Mouse (Mus musculus): ENCODE measurements around the gene Pip5kl1. TPM values are rescaled to one million over a fixed set of nuclear protein-coding genes. Genes with fewer than 3 reads are reported as not detected.

Pip5kl1 gene
- total and polyA plus RNA-seq, 3 experiments, result 0.10 to 0.29 TPM; not detected in 1

Other genes with a start within 250 kb of the Pip5kl1 start
- 10 to 100 TPM; 54.0 to 94.0 TPM for gene Ciz1, start 222.5 kb upstream of the Pip5kl1 start, total RNA-seq (2021)
- gene Ciz1, start 222.5 kb upstream of the Pip5kl1 start, polyA plus RNA-seq (2012; rRNA removed), result 290 and 303 TPM in 2 replicates
- 10 to 100 TPM; 15.8 to 22.5 TPM for gene Dnm1, start 221.5 kb upstream of the Pip5kl1 start, total RNA-seq (2021)
- gene Dnm1, start 221.5 kb upstream of the Pip5kl1 start, polyA plus RNA-seq (2012; rRNA removed), result 114 and 144 TPM in 2 replicates
- 100 to 1,000 TPM; 152 to 167 TPM for gene 1110008P14Rik, start 192.9 kb upstream of the Pip5kl1 start, total RNA-seq (2021)
- 1,060 and 1,061 TPM in 2 replicates for gene 1110008P14Rik, start 192.9 kb upstream of the Pip5kl1 start, polyA plus RNA-seq (2012; rRNA removed)
- gene Lcn2, start 186.5 kb upstream of the Pip5kl1 start, total RNA-seq (2021), result 1 to 10 TPM; 2.2 to 2.8 TPM
- 0.45 and 2.1 TPM in 2 replicates for gene Lcn2, start 186.5 kb upstream of the Pip5kl1 start, polyA plus RNA-seq (2012; rRNA removed)
- 10 to 100 TPM; 55.3 to 69.6 TPM for gene Ptges2, start 178.9 kb upstream of the Pip5kl1 start, total RNA-seq (2021)
- 35.6 and 50.7 TPM in 2 replicates for gene Ptges2, start 178.9 kb upstream of the Pip5kl1 start, polyA plus RNA-seq (2012; rRNA removed)
- 1 to 10 TPM; 5.1 to 5.9 TPM for gene Naif1, start 124.3 kb upstream of the Pip5kl1 start, total RNA-seq (2021)
- gene Naif1, start 124.3 kb upstream of the Pip5kl1 start, polyA plus RNA-seq (2012; rRNA removed), result 6.1 and 6.6 TPM in 2 replicates
- 10 to 100 TPM; 34.0 to 79.5 TPM for gene Slc25a25, start 123.4 kb upstream of the Pip5kl1 start, total RNA-seq (2021)
- 35.2 and 36.8 TPM in 2 replicates for gene Slc25a25, start 123.4 kb upstream of the Pip5kl1 start, polyA plus RNA-seq (2012; rRNA removed)
- 10 to 100 TPM; 37.1 to 40.8 TPM for gene Fam102a, start 39.5 kb upstream of the Pip5kl1 start, total RNA-seq (2021)
- 40.2 and 43.1 TPM in 2 replicates for gene Fam102a, start 39.5 kb upstream of the Pip5kl1 start, polyA plus RNA-seq (2012; rRNA removed)
- 10 to 100 TPM; 52.7 to 67.4 TPM for gene Dpm2, start 3.9 kb upstream of the Pip5kl1 start, total RNA-seq (2021)
- 160 and 165 TPM in 2 replicates for gene Dpm2, start 3.9 kb upstream of the Pip5kl1 start, polyA plus RNA-seq (2012; rRNA removed)
- gene 9430097D07Rik, start 887 bp downstream of the Pip5kl1 start, total RNA-seq (2021), result not detected
- not detected in 2 replicates for gene 9430097D07Rik, start 887 bp downstream of the Pip5kl1 start, polyA plus RNA-seq (2012; rRNA removed)
- gene St6galnac4, start 12.3 kb downstream of the Pip5kl1 start, total RNA-seq (2021), result 10 to 100 TPM in 1 of 2 experiments, 1 to 10 TPM in 1; 5.6 to 14.5 TPM
- 15.4 and 18.5 TPM in 2 replicates for gene St6galnac4, start 12.3 kb downstream of the Pip5kl1 start, polyA plus RNA-seq (2012; rRNA removed)
- 10 to 100 TPM; 55.2 to 55.6 TPM for gene St6galnac6, start 24.9 kb downstream of the Pip5kl1 start, total RNA-seq (2021)
- 115 and 122 TPM in 2 replicates for gene St6galnac6, start 24.9 kb downstream of the Pip5kl1 start, polyA plus RNA-seq (2012; rRNA removed)
- gene Ak1, start 47.0 kb downstream of the Pip5kl1 start, total RNA-seq (2021), result 10 to 100 TPM; 40.6 to 59.0 TPM
- gene Ak1, start 47.0 kb downstream of the Pip5kl1 start, polyA plus RNA-seq (2012; rRNA removed), result 66.6 and 67.7 TPM in 2 replicates
- 100 to 1,000 TPM; 100 to 128 TPM for gene Eng, start 71.8 kb downstream of the Pip5kl1 start, total RNA-seq (2021)
- gene Eng, start 71.8 kb downstream of the Pip5kl1 start, polyA plus RNA-seq (2012; rRNA removed), result 266 and 281 TPM in 2 replicates
- 10 to 100 TPM in 1 of 2 experiments, 1 to 10 TPM in 1; 7.5 to 13.9 TPM for gene Fpgs, start 129.3 kb downstream of the Pip5kl1 start, total RNA-seq (2021)
- gene Fpgs, start 129.3 kb downstream of the Pip5kl1 start, polyA plus RNA-seq (2012; rRNA removed), result 45.7 and 48.2 TPM in 2 replicates
- 10 to 100 TPM; 69.7 to 74.7 TPM for gene Cdk9, start 138.3 kb downstream of the Pip5kl1 start, total RNA-seq (2021)
- gene Cdk9, start 138.3 kb downstream of the Pip5kl1 start, polyA plus RNA-seq (2012; rRNA removed), result 131 and 132 TPM in 2 replicates
- 10 to 100 TPM; 11.3 to 19.1 TPM for gene Sh2d3c, start 146.3 kb downstream of the Pip5kl1 start, total RNA-seq (2021)
- gene Sh2d3c, start 146.3 kb downstream of the Pip5kl1 start, polyA plus RNA-seq (2012; rRNA removed), result 47.0 and 50.8 TPM in 2 replicates
- not detected for gene 6330409D20Rik, start 166.2 kb downstream of the Pip5kl1 start, total RNA-seq (2021)
- not detected in 2 replicates for gene 6330409D20Rik, start 166.2 kb downstream of the Pip5kl1 start, polyA plus RNA-seq (2012; rRNA removed)
- 10 to 100 TPM; 18.7 to 26.5 TPM for gene Tor2a, start 182.4 kb downstream of the Pip5kl1 start, total RNA-seq (2021)
- 70.6 and 74.0 TPM in 2 replicates for gene Tor2a, start 182.4 kb downstream of the Pip5kl1 start, polyA plus RNA-seq (2012; rRNA removed)
- under 1 TPM; 0.24 to 0.35 TPM for gene Ttc16, start 200.8 kb downstream of the Pip5kl1 start, total RNA-seq (2021)
- 0.31 and 0.37 TPM in 2 replicates for gene Ttc16, start 200.8 kb downstream of the Pip5kl1 start, polyA plus RNA-seq (2012; rRNA removed)
- 10 to 100 TPM in 1 of 2 experiments, 1 to 10 TPM in 1; 4.0 to 14.3 TPM for gene Ptrh1, start 201.0 kb downstream of the Pip5kl1 start, total RNA-seq (2021)
- gene Ptrh1, start 201.0 kb downstream of the Pip5kl1 start, polyA plus RNA-seq (2012; rRNA removed), result 5.0 and 6.3 TPM in 2 replicates
- gene Cfap157, start 209.6 kb downstream of the Pip5kl1 start, total RNA-seq (2021), result not detected
- gene Cfap157, start 209.6 kb downstream of the Pip5kl1 start, polyA plus RNA-seq (2012; rRNA removed), result not detected in 2 replicates

All from adrenal gland, adult 2 months (tissue).